Mouse (Mus musculus) spleen, adult 18-20 months (tissue): Measurements from ENCODE around the gene Trappc3.
"Not testable (repeated sequence)": the region's sequence is repeated elsewhere in the genome, so short reads cannot be mapped to it uniquely, and the experiment has no call there.

Experiments used
- DNase-seq, 2 experiments: peaks; one replicate each; pipeline ENCODE4 v3.0.0; 2022; ENCODE audit warnings: mixed read lengths in 2 of 2

Trappc3 gene

GRCm38 (mm10) chr4:126262119-126262807, at the start of gene Trappc3:
Gene Trappc3 (plus strand): TSS chr4:126262325.
- peak; percentile 98 for DNase-seq

DNA sequence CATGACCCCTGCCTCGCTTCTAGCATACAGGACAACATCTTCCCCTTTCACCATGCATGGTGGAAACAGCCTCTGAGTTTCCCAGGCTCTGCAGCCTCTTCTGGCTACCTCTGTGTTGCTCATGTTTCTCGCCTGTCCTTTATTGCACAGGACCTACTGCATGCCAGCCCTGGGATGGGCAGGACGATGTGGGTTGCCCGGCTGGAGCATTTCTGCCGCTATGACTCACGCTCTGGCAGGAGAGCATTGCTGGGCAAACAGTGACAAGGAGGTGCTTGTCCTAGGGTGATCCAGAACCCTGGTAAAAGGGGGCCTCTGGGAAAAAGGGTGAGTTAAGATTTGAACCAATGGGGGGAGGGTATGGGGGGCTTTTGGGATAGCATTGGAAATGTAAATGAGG, 44.4 kb upstream of the Trappc3 start:
- no peak for DNase-seq

- not testable (repeated sequence) for DNase-seq
Measured at GRCm38 (mm10) chr4:126219540-126219939, 42.6 kb upstream of the Trappc3 start.

- no peak for DNase-seq
Measured at GRCm38 (mm10) chr4:126220045-126220444, 42.1 kb upstream of the Trappc3 start.

GRCm38 (mm10) chr4:126222631-126223030, 39.5 kb upstream of the Trappc3 start:
- no peak for DNase-seq

GRCm38 (mm10) chr4:126226640-126227039, 35.5 kb upstream of the Trappc3 start:
- DNase-seq, result no peak

- DNase-seq, result peak; percentile 67 to 89
Measured at GRCm38 (mm10) chr4:126227077-126227761, 34.9 kb upstream of the Trappc3 start.

DNA sequence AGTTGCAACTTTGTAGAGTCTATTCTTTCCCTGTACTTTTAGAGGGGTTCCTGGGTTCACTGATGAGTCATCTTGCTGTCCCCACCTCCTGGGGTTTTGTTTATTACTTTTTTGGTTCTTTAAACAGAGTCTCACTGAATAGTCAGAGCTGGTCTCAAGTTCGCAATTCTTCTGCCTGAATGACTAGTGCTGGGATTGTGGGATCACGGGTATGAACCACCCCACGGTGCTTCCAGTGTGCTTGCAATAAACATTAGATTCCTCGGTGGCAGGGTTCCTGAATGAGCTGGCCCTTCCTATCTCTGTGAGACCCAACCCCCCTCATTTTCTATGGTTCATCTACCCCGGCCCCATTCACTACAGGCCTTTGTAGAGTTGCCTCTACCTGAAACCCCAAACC, 34.0 kb upstream of the Trappc3 start:
- no peak for DNase-seq

DNA sequence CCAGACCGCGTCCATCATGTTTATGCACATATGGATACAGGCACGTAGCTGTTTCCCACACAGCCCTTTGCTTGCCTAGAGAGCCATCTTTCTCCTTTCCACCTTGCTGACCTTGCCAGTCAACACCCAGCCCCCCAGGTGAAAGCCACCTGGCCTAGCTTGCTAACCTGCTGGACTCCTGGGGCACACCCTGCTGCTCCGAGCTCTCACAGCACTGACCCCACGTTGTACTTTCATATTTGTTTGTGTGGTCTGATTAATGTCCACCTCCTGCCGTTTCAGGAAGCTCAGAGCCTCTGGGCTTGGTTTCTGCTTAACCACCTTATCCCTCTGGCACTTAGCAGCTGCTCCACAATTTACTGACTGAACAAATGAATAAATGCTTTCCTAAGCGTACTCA, 32.2 kb upstream of the Trappc3 start:
- no peak for DNase-seq

- DNase-seq, result no peak
Measured at GRCm38 (mm10) chr4:126233676-126234308, 28.3 kb upstream of the Trappc3 start.

GRCm38 (mm10) chr4:126234496-126235175, 27.5 kb upstream of the Trappc3 start:
- DNase-seq, result peak; percentile 51 to 53

DNA sequence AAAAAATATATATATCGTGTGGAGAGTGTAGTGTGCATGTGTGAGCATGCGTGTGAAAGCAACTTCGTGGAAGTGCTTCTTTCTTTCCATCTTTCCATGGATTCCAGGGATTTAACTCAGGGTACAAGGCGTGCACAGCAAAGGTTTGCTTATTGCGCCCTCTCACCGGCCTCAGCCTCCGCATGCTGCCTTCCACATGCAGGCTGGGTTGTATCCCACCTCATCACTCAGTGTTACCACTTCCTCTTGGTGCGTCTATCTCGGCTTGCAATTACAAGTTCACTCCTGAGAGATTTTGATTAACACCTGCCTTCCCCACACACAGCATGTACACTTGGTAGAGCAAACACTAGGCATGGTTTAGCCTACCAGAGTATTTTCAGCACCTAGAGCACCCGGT, 26.9 kb upstream of the Trappc3 start:
- no peak for DNase-seq

DNA sequence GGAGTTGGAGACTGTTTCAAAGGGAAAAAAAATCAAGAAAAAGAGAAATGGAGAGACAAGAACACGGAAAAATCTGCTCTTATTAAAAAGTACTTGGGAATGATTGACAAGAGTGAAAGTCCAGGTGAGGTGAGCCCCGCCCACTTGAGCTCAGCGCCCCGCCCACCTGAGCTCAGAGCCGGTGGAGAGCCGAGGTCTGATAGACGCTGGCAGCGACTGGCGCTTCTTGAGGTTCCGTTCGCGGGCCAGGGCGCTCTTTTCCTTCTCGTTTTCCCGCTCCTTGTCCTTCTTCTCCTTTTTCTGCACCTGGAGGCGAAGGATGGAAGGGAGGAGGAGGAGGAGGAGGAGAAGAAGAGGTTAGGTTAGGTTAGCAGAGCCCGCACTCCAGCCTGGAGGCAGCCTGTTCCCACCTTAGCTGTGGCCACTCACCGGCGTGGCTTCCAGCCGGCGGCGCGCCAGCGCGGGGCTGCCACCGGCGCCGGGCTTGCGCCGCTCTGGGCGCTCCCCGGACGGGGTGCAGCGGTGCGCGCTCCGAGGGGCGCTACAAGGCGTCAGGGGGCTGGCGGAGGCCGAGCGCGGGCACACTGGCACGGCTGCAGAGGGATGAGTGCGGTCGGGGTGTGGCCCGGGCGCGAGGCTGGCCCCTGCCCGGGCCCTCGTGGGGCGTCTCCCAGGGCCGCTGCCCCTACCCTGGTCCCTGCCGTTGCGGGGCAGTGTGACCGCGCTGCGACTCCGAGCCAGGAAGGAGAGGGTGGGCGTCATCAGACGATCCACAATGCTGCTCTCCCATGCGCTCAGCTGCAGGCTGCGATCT, 25.5 kb upstream of the Trappc3 start:
- no peak for DNase-seq

DNA sequence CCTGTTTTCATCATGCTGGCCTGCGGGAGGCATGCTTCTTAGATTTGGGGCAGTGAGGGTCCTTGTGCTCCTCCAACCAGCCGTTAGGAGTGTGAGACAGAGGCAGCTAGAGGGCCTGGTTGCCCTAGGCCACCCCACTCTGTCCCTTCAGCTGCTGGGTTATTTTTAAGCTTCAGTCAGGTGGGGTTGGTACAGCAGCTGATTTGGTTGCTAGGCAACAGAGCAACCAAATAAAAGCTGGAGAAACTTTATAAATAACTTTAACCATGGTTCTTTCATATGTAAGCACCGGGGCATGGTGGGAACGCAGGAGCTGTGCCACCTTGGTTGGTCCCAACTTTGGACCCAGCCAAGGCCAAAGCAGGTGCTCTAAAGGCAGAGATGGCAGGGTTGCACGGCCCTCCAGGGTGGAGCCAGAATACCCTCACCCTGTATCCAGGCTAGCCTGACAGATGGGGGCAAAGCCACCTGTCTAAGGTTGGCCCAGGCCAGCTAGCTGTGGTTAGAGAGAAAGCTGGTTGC, 24.3 kb upstream of the Trappc3 start:
- no peak for DNase-seq

DNA sequence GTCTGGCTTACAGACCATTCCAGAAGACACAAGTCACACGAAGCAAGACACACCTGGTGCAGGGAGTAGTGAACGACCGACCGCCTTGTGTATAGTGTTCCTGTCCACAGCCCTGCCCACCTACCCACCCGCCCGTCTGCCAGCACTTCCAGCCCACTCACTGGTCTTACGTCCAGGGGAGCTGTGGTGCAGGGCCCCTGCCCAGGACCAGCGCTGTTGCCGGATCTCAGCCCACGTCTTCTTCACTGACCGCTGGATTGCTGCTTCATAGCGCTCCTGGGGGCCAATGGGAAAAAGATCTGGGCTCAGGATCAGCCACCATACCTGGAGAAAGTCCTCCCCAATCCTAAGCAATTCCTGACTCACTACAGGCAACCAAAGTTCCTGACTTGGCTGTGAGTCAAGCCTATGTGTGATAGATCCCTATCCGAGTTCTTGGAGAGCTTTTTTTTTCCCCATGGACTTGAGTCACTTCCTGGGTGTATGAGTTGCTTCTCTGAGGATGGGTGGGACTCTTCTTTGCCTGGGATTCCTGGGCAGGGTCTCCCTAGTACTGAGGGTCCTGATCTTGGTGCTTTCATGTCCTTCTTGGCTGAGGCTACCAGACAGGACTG, 22.2 kb upstream of the Trappc3 start:
- DNase-seq, result no peak

- no peak for DNase-seq
Measured at GRCm38 (mm10) chr4:126241956-126242355, 20.2 kb upstream of the Trappc3 start.

GRCm38 (mm10) chr4:126242510-126242909, 19.6 kb upstream of the Trappc3 start:
- no peak for DNase-seq

DNA sequence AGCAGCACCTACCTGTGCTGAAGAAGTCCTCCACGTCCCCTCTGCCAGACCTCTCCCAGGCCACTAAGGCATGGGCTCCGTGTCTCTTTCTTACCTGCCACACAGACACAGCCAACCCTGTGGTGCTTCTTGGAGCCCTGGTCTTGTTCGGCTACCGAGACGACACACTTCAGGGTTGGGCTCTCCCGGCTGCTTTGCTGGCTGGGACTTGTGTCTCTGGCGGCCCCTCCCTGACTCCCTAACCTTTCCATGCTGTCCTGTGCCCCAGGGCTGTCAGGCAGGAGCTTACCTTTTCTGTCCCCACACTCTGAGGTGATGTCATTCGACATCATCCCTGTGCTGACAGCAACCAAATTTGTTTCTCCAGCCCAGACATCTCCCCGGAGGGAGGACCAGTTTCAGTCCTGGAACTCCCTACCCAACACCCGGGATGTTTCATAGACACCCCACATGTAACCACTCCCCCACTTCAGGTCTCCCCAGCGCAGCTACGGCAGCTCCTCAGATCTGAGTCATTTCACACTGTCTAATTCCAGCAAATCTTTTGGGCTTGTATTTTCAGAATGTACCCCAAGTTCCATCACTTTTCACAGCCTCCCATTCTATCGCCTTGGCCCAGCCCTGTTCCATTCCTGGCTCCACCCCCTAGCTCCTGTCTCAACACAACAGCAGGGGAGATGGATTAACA, 15.8 kb upstream of the Trappc3 start:
- no peak for DNase-seq

DNA sequence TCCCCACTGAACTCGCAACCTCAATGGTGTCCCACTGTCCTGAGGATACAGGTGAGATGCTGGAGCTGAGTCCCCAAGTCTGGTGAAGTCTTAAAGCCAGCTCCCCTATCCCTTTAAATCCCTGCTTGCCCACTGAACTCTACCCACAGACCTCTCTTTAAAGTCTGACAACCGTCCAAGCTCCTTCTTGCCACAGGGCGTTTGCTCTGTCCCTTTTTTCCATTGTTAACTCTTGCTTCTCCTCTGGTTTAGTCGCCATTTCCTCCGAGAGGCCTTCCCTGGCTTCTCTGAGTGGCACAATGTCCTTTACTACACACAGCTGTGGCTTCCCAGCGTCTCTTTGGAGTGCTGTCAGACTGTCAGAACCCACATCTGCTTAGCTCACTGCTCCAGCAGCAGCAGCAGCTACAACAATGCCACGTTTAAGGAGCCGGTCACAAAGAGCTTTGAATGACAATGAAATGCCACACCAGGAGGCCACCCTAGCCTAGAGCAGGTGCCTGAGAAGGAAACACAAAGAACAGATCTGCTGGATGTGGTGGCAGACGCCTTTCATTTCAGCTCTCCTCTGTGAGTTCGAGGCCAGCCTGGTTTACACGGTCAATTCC, 13.8 kb upstream of the Trappc3 start:
- no peak for DNase-seq

- no peak for DNase-seq
Measured at GRCm38 (mm10) chr4:126250659-126251058, 11.5 kb upstream of the Trappc3 start.
